Mouse (Mus musculus): ENCODE measurements around the gene Gimap3.

DNA sequence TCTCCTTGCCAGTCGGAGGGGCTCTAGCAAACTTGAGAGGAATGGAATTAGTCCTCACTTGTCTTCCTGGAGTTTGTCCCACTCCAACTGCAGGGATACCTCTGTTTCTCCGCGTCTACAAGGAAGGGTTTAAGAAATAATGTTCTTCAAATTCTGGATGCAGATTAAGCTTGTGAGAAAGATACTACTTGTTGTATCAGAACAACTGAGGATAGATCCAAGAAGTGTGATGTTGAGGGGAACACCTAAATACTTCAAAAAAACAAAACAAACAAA is 30.9 kb downstream of the Gimap3 start:
- TF ChIP-seq CTCF (IDR thresholded peaks at IDR 0.05; ENCODE audit: low read depth) (no peak), EP300 (optimal IDR thresholded peaks at IDR 0.05) (no peak)
